ENCODE assay signal across 16 mouse cellular contexts in the genomic region with DNA sequence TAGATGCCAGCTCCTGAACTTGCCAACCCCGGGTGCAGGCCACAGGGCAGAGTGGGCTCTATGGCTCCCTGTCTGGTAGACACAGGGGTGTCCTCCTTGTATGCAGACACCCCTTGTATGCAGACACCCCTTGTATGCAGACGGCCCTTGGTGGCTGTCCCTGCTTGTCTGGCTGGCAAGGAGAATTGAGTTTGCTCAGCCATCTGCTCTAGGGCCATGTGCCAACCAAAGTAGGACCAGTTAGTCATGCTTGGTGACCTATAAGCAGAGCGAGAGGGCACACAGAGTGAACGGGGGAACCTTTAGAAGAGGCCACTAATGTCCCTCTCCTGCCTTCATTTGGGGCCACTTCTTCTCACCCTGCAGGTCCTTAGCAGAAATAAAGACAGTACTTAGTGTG.
DNase-seq lines count a peak whose midpoint lies in the region; ATAC-seq and TF ChIP-seq lines count a peak whose summit lies in the region.
"Had no signal": no experiment of that assay in that cellular context is flagged by ENCODE, and none has a peak within 500 bp of the region (broad histone marks: within the 10 kb centered on the region; RNA-seq: fewer than 3 reads in every experiment).

No protein-coding gene starts in this region.

- DNase-seq in hindbrain, embryonic 10.5 days (ENCODE audit: low spot score), result no peak
- no peak for DNase-seq in hindbrain, embryonic 11.5 days (ENCODE audit: low spot score)
- DNase-seq in adrenal gland, adult 8-10 months, result peak; percentile 41
- DNase-seq in adrenal gland, postnatal 36 days, result peak; percentile 40 to 66
- DNase-seq in cerebellum, adult 9-11 months, result peak; percentile 87
- DNase-seq in thymus, adult 2 months, result no peak
- DNase-seq: kidney, adult 9 months; thymus, postnatal 25 days had no signal

- no peaks in the 10 kb centered on the region for H3K9me3 ChIP-seq in hindbrain, embryonic 10.5 days
- no peaks in the 10 kb centered on the region for H3K9me3 ChIP-seq in hindbrain, embryonic 11.5 days (ENCODE audit: control insufficient read depth, low read length)
- H3K9me3 ChIP-seq: embryonic facial prominence, embryonic 13.5 days; forebrain, embryonic 13.5 days; heart, embryonic 13.5 days; hindbrain, embryonic 12.5 days; lung, embryonic 15.5 days had no signal

- no peak for ATAC-seq in hindbrain, embryonic 11.5 days (ENCODE audit: low FRiP score)
- no peak for ATAC-seq in monocyte, adult 5-6 weeks (replicated peaks; ENCODE audit: insufficient number of reproducible peaks, low FRiP score, low TSS enrichment, poor library complexity, severe bottlenecking)
- ATAC-seq: CD4-positive, CD25-positive, alpha-beta regulatory T cell, adult 4 months; forebrain, embryonic 13.5 days had no signal

- no peak for TF ChIP-seq POLR2A in thymus, adult 2 months (IDR thresholded peaks at IDR 0.05; ENCODE audit: control insufficient read depth, extremely low read depth, insufficient read depth, low read length, poor library complexity)

- TF ChIP-seq CTCF in thymus, adult 2 months (IDR thresholded peaks at IDR 0.05; ENCODE audit: borderline replicate concordance, control insufficient read depth, extremely low read depth, insufficient read depth, low read length, poor library complexity), result no peak

- H3K4me3 ChIP-seq in hindbrain, embryonic 10.5 days, result no peak overlapping the region
- no peak overlapping the region for H3K4me3 ChIP-seq in hindbrain, embryonic 11.5 days (ENCODE audit: low read depth, low read length)
- no peak overlapping the region for H3K4me3 ChIP-seq in thymus, adult 2 months (ENCODE audit: control insufficient read depth, insufficient read depth, low read length)
- H3K4me3 ChIP-seq: embryonic facial prominence, embryonic 13.5 days; forebrain, embryonic 13.5 days; heart, embryonic 13.5 days; hindbrain, embryonic 12.5 days; lung, embryonic 15.5 days; myocyte had no signal

- no peak overlapping the region for H3K4me2 ChIP-seq in hindbrain, embryonic 11.5 days (replicated peaks; ENCODE audit: low read depth, low read length)
- H3K4me2 ChIP-seq: embryonic facial prominence, embryonic 13.5 days; forebrain, embryonic 13.5 days; heart, embryonic 13.5 days; hindbrain, embryonic 12.5 days; lung, embryonic 15.5 days had no signal

- 0 out of 2 replicates have a peak overlapping the region, but pooled peaks have one; percentile 10 for H3K27ac ChIP-seq in hindbrain, embryonic 10.5 days
- no peak overlapping the region for H3K27ac ChIP-seq in hindbrain, embryonic 11.5 days (ENCODE audit: low read depth, low read length)
- H3K27ac ChIP-seq in thymus, adult 2 months (ENCODE audit: control insufficient read depth, insufficient read depth, low read length), result no peak overlapping the region
- H3K27ac ChIP-seq: embryonic facial prominence, embryonic 13.5 days; forebrain, embryonic 13.5 days; heart, embryonic 13.5 days; hindbrain, embryonic 12.5 days; lung, embryonic 15.5 days had no signal

- no peak overlapping the region for H3K9ac ChIP-seq in hindbrain, embryonic 11.5 days (ENCODE audit: low read depth, low read length)
- H3K9ac ChIP-seq: embryonic facial prominence, embryonic 13.5 days; forebrain, embryonic 13.5 days; heart, embryonic 13.5 days; hindbrain, embryonic 12.5 days; lung, embryonic 15.5 days had no signal

- 85% methylated on average over 4 of the region's 4 CpGs for WGBS in hindbrain, embryonic 10.5 days
- WGBS in hindbrain, embryonic 11.5 days, result 78% methylated on average over 4 of the region's 4 CpGs
- WGBS in thymus, adult 2 months, result 93% methylated on average over 4 of the region's 4 CpGs

- no peaks in the 10 kb centered on the region for H3K36me3 ChIP-seq in hindbrain, embryonic 10.5 days
- no peaks in the 10 kb centered on the region for H3K36me3 ChIP-seq in hindbrain, embryonic 11.5 days (ENCODE audit: control insufficient read depth, insufficient read depth, low read length)
- H3K36me3 ChIP-seq in thymus, adult 2 months (ENCODE audit: control insufficient read depth, insufficient read depth, low read length), result no peaks in the 10 kb centered on the region
- H3K36me3 ChIP-seq: embryonic facial prominence, embryonic 13.5 days; heart, embryonic 13.5 days; hindbrain, embryonic 12.5 days; lung, embryonic 15.5 days had no signal

- H3K4me1 ChIP-seq in hindbrain, embryonic 10.5 days (replicated peaks), result peaks cover 9% of the 10 kb centered on the region
- no peaks in the 10 kb centered on the region for H3K4me1 ChIP-seq in hindbrain, embryonic 11.5 days (replicated peaks; ENCODE audit: control insufficient read depth, insufficient read depth, low read length)
- H3K4me1 ChIP-seq in thymus, adult 2 months (replicated peaks; ENCODE audit: control insufficient read depth, insufficient read depth, low read length), result no peaks in the 10 kb centered on the region; the same call in 1 of the 2 replicates

- H3K27me3 ChIP-seq in hindbrain, embryonic 10.5 days (ENCODE audit: insufficient read depth, poor library complexity, severe bottlenecking), result no peaks in the 10 kb centered on the region; the same call in 1 of the 2 replicates
- H3K27me3 ChIP-seq in hindbrain, embryonic 11.5 days (ENCODE audit: control insufficient read depth, insufficient read depth, low read length), result no peaks in the 10 kb centered on the region
- no peaks in the 10 kb centered on the region for H3K27me3 ChIP-seq in thymus, adult 2 months (ENCODE audit: control insufficient read depth, insufficient read depth, low read length)
- H3K27me3 ChIP-seq: forebrain, embryonic 13.5 days; hindbrain, embryonic 12.5 days; lung, embryonic 15.5 days had no signal

Comparison
In these comparisons a context has a peak if more than half of its experiments do, and no peak if none do; other contexts are left out.
1. DNase-seq: peak in adrenal gland, adult 8-10 months (single experiment), adrenal gland, postnatal 36 days (2 of 2) and cerebellum, adult 9-11 months (single experiment); none in hindbrain, embryonic 10.5 days (single experiment), hindbrain, embryonic 11.5 days (single experiment) and thymus, adult 2 months (single experiment).